Comparison of ENCODE assay signal across 8 mouse cellular contexts in genomic region chr17:8341360-8341963, GRCm38 (mm10). TPM values are rescaled to one million over a fixed set of nuclear protein-coding genes. Genes with fewer than 3 reads are reported as not detected.
DNase-seq lines count a peak whose midpoint lies in the region; ATAC-seq and TF ChIP-seq lines count a peak whose summit lies in the region.

No protein-coding gene starts in this region.

- H3K4me3 ChIP-seq in lung, embryonic 16.5 days (ENCODE audit: low read length): peak overlapping the region; percentile 55
- peak overlapping the region; percentile 80 for H3K4me3 ChIP-seq in hindbrain, embryonic 15.5 days
- H3K4me3 ChIP-seq in midbrain, postnatal 0 days (ENCODE audit: low read depth, low read length): peak overlapping the region; percentile 75

- no peak; the same call in 1 of the 2 replicates for TF ChIP-seq CTCF in midbrain, postnatal 0 days (IDR thresholded peaks at IDR 0.05)

- peaks cover 32% of the 10 kb centered on the region for H3K27me3 ChIP-seq in lung, embryonic 16.5 days (ENCODE audit: control insufficient read depth, insufficient read depth, low read depth, low read length)
- no peaks in the 10 kb centered on the region for H3K27me3 ChIP-seq in hindbrain, embryonic 15.5 days
- H3K27me3 ChIP-seq in midbrain, postnatal 0 days (ENCODE audit: insufficient read depth, low read length): no peaks in the 10 kb centered on the region

- H3K9me3 ChIP-seq in lung, embryonic 16.5 days (ENCODE audit: control insufficient read depth, low read length): no peaks in the 10 kb centered on the region
- H3K9me3 ChIP-seq in hindbrain, embryonic 15.5 days: no peaks in the 10 kb centered on the region
- H3K9me3 ChIP-seq in midbrain, postnatal 0 days (ENCODE audit: low read length): no peaks in the 10 kb centered on the region

- peak overlapping the region; percentile 56 for H3K9ac ChIP-seq in lung, embryonic 16.5 days (ENCODE audit: low read length)
- peak overlapping the region; percentile 97 for H3K9ac ChIP-seq in hindbrain, embryonic 15.5 days
- peak overlapping the region; percentile 95 for H3K9ac ChIP-seq in midbrain, postnatal 0 days (replicated peaks; ENCODE audit: low read length, poor library complexity, severe bottlenecking)

- peak overlapping the region; percentile 99 for H3K4me2 ChIP-seq in lung, embryonic 16.5 days (ENCODE audit: low read depth, low read length)
- H3K4me2 ChIP-seq in hindbrain, embryonic 15.5 days: peak overlapping the region; percentile 97
- H3K4me2 ChIP-seq in midbrain, postnatal 0 days (ENCODE audit: low read depth, low read length, poor library complexity, severe bottlenecking): peak overlapping the region; percentile 98

- peak; percentile 29 for ATAC-seq in lung, embryonic 16.5 days (ENCODE audit: low read depth)
- ATAC-seq in hindbrain, embryonic 15.5 days (ENCODE audit: low FRiP score, low read depth): no peak; the same call in 1 of the 2 replicates
- peak; percentile 18 for ATAC-seq in midbrain, postnatal 0 days (ENCODE audit: low FRiP score)

- peaks cover 22% of the 10 kb centered on the region for H3K4me1 ChIP-seq in lung, embryonic 16.5 days (replicated peaks; ENCODE audit: control insufficient read depth, insufficient read depth, low read length)
- H3K4me1 ChIP-seq in hindbrain, embryonic 15.5 days (replicated peaks): peaks cover 53% of the 10 kb centered on the region
- peaks cover 22% of the 10 kb centered on the region for H3K4me1 ChIP-seq in midbrain, postnatal 0 days (ENCODE audit: insufficient read depth, low read length)

- 11% methylated on average over 42 of the region's 46 CpGs for WGBS in lung, embryonic 16.5 days
- WGBS in hindbrain, embryonic 15.5 days: 6% methylated on average over 45 of the region's 46 CpGs
- 7% methylated on average over 46 of the region's 46 CpGs for WGBS in midbrain, postnatal 0 days

- H3K27ac ChIP-seq in lung, embryonic 16.5 days (ENCODE audit: low read length): no peak overlapping the region
- H3K27ac ChIP-seq in hindbrain, embryonic 15.5 days (replicated peaks): peak overlapping the region; percentile 95
- peak overlapping the region; percentile 95 for H3K27ac ChIP-seq in midbrain, postnatal 0 days (ENCODE audit: low read depth, low read length)

- no peaks in the 10 kb centered on the region for H3K36me3 ChIP-seq in lung, embryonic 16.5 days (ENCODE audit: control insufficient read depth, insufficient read depth, low read length)
- H3K36me3 ChIP-seq in hindbrain, embryonic 15.5 days: no peaks in the 10 kb centered on the region
- H3K36me3 ChIP-seq in midbrain, postnatal 0 days (ENCODE audit: insufficient read depth, low read length): no peaks in the 10 kb centered on the region

- DNase-seq in cerebellum, adult 9-11 months: peak; percentile 30
- DNase-seq in cerebellum, postnatal 4 days (ENCODE audit: low spot score in 2 of 2): no peak
- no peak for DNase-seq in lung, adult 18-20 months
- DNase-seq in midbrain, postnatal 0 days (ENCODE audit: low spot score): peak; percentile 12
- DNase-seq in adrenal gland, adult 18-20 months (ENCODE audit: low spot score in 2 of 2): no peak
- DNase-seq in T-cell, adult 2 months (ENCODE audit: low spot score): no peak

RNA-seq across cellular contexts. Expression of gene Prr18, which starts 4.2 kb away (rescaled TPM):
- polyA plus RNA-seq in lung, embryonic 16.5 days (2015; fragmentation: Nextera tagmentation; extraction: Ambion mirVana): 1.5 and 1.6 TPM in 2 replicates
- 18.4 and 23.1 TPM in 2 replicates for polyA plus RNA-seq in hindbrain, embryonic 15.5 days (2015; fragmentation: Nextera tagmentation; extraction: Ambion mirVana)
- total RNA-seq in midbrain, postnatal 0 days (2014; rRNA removed): 29.8 and 31.5 TPM in 2 replicates
- 15.7 and 15.9 TPM in 2 replicates for polyA plus RNA-seq in midbrain, postnatal 0 days (2015; fragmentation: Nextera tagmentation; extraction: Ambion mirVana)
- under 1 TPM; 0.30 to 0.35 TPM for total RNA-seq in adrenal gland, adult 18-20 months (2021)

RNA-seq across cellular contexts. Expression of gene T2, which starts 14.3 kb away (rescaled TPM):
- polyA plus RNA-seq in lung, embryonic 16.5 days (2015; fragmentation: Nextera tagmentation; extraction: Ambion mirVana): 0.62 and 0.73 TPM in 2 replicates
- 0.54 and 0.58 TPM in 2 replicates for polyA plus RNA-seq in hindbrain, embryonic 15.5 days (2015; fragmentation: Nextera tagmentation; extraction: Ambion mirVana)
- total RNA-seq in midbrain, postnatal 0 days (2014; rRNA removed): 0.38 and 2.1 TPM in 2 replicates
- polyA plus RNA-seq in midbrain, postnatal 0 days (2015; fragmentation: Nextera tagmentation; extraction: Ambion mirVana): 0.81 and 0.90 TPM in 2 replicates
- total RNA-seq in adrenal gland, adult 18-20 months (2021): not detected

RNA-seq across cellular contexts. Expression of gene Sft2d1, which starts 30.6 kb away (rescaled TPM):
- 78.9 and 83.6 TPM in 2 replicates for polyA plus RNA-seq in lung, embryonic 16.5 days (2015; fragmentation: Nextera tagmentation; extraction: Ambion mirVana)
- polyA plus RNA-seq in hindbrain, embryonic 15.5 days (2015; fragmentation: Nextera tagmentation; extraction: Ambion mirVana): 173 and 188 TPM in 2 replicates
- total RNA-seq in midbrain, postnatal 0 days (2014; rRNA removed): 113 and 130 TPM in 2 replicates
- polyA plus RNA-seq in midbrain, postnatal 0 days (2015; fragmentation: Nextera tagmentation; extraction: Ambion mirVana): 221 and 235 TPM in 2 replicates
- total RNA-seq in adrenal gland, adult 18-20 months (2021): 10 to 100 TPM; 38.1 to 43.2 TPM

RNA-seq across cellular contexts. Expression of gene Mpc1, which starts 58.8 kb away (rescaled TPM):
- 196 and 202 TPM in 2 replicates for polyA plus RNA-seq in lung, embryonic 16.5 days (2015; fragmentation: Nextera tagmentation; extraction: Ambion mirVana)
- 341 and 365 TPM in 2 replicates for polyA plus RNA-seq in hindbrain, embryonic 15.5 days (2015; fragmentation: Nextera tagmentation; extraction: Ambion mirVana)
- 306 and 314 TPM in 2 replicates for total RNA-seq in midbrain, postnatal 0 days (2014; rRNA removed)
- 494 and 535 TPM in 2 replicates for polyA plus RNA-seq in midbrain, postnatal 0 days (2015; fragmentation: Nextera tagmentation; extraction: Ambion mirVana)
- total RNA-seq in adrenal gland, adult 18-20 months (2021): 100 to 1,000 TPM; 319 to 746 TPM

Comparison
In these comparisons a context has a peak if more than half of its experiments do, and no peak if none do; other contexts are left out.
1. DNase-seq: peak in cerebellum, adult 9-11 months (single experiment) and midbrain, postnatal 0 days (single experiment); none in cerebellum, postnatal 4 days (0 of 2), lung, adult 18-20 months (0 of 2), adrenal gland, adult 18-20 months (0 of 2) and T-cell, adult 2 months (single experiment).
2. Peak in every context shown above with its lines, with median percentiles within 50 percentile points of each other: H3K4me2 ChIP-seq, H3K4me3 ChIP-seq and H3K9ac ChIP-seq.